Mouse (Mus musculus) cortical plate, adult 2 months (tissue): ENCODE measurements around the gene Olfr1465. TPM values are rescaled to one million over a fixed set of nuclear protein-coding genes. Genes with fewer than 3 reads are reported as not detected.

Experiments
- H3K27ac ChIP-seq: fragments of 200-500 bp; 2 replicates; pipeline ENCODE4 v1.5.1; 2012; ENCODE audit warnings: low read length, control low read depth, inconsistent platforms; ENCODE audit not compliant: insufficient read depth
- H3K4me1 ChIP-seq: fragments of 200-500 bp; 2 replicates; pipeline ENCODE4 v1.6.1; 2011; ENCODE audit warnings: low read length; ENCODE audit not compliant: control insufficient read depth, insufficient read depth
- H3K4me3 ChIP-seq: fragments of 200-500 bp; 2 replicates; pipeline ENCODE4 v1.5.1; 2011; ENCODE audit warnings: mild to moderate bottlenecking, low read length, control low read depth; ENCODE audit not compliant: insufficient read depth
- CTCF ChIP-seq: fragments of 200-500 bp; IDR thresholded peaks from 2 replicates; pipeline ENCODE4 v1.5.1; 2011; ENCODE audit warnings: mild to moderate bottlenecking, control low read depth, low read length; ENCODE audit not compliant: insufficient read depth; ENCODE audit errors: extremely low read depth
- POLR2A ChIP-seq: fragments of 200-500 bp; IDR thresholded peaks from 2 replicates; pipeline ENCODE4 v1.6.1; 2011; ENCODE audit warnings: mild to moderate bottlenecking, low read length, control low read depth; ENCODE audit not compliant: insufficient read depth; ENCODE audit errors: extremely low read depth
- polyA plus RNA-seq: library from polyadenylated mRNA; depleted of rRNA; stranded (reverse); fragments of >200 nt; gene quantifications from 2 replicates; pipeline ENCODE4 v1.2.3, GENCODE M21; 2012; rRNA removed

Gene Olfr1465
- not detected in 2 replicates for polyA plus RNA-seq

- TF ChIP-seq POLR2A (no peak), CTCF (no peak)
- Histone ChIP-seq H3K4me1 (no peaks in the 10 kb centered on the region), H3K27ac (no peak within 1 kb of the TSS), H3K4me3 (no peak within 1 kb of the TSS)
Measured at GRCm38 (mm10) chr19:13315441-13315840, at the start of gene Olfr1465. Olfr1465 (minus strand) TSS chr19:13315541.

GRCm38 (mm10) chr19:13361936-13362335 lies 46.6 kb upstream of the Olfr1465 start, which contains the start of gene Olfr1467:
Olfr1467 (plus strand) TSS chr19:13362236.
- H3K27ac ChIP-seq, result no peak within 1 kb of the TSS
- no peaks in the 10 kb centered on the region for H3K4me1 ChIP-seq
- TF ChIP-seq CTCF (no peak), POLR2A (no peak)
- no peak within 1 kb of the TSS for H3K4me3 ChIP-seq

GRCm38 (mm10) chr19:13338562-13338961 lies 23.2 kb upstream of the Olfr1465 start, which contains the start of gene Olfr1466:
Olfr1466 (plus strand) TSS chr19:13338862.
- H3K4me1 ChIP-seq, result no peaks in the 10 kb centered on the region
- H3K27ac ChIP-seq, result no peak within 1 kb of the TSS
- no peak within 1 kb of the TSS for H3K4me3 ChIP-seq
- no peak for TF ChIP-seq POLR2A
- TF ChIP-seq CTCF, result no peak

Other genes with a start within 250 kb of the Olfr1465 start
- gene Olfr1457, start 217.7 kb downstream of the Olfr1465 start, polyA plus RNA-seq, result not detected in 2 replicates
- gene Olfr1458, start 208.8 kb downstream of the Olfr1465 start, polyA plus RNA-seq, result not detected in 2 replicates
- not detected in 2 replicates for gene Olfr1459, start 166.0 kb downstream of the Olfr1465 start, polyA plus RNA-seq
- not detected in 2 replicates for gene Olfr1461, start 152.5 kb downstream of the Olfr1465 start, polyA plus RNA-seq
- not detected in 2 replicates for gene Olfr1462, start 129.8 kb downstream of the Olfr1465 start, polyA plus RNA-seq
- not detected in 2 replicates for gene Olfr1463, start 84.2 kb downstream of the Olfr1465 start, polyA plus RNA-seq
- not detected in 2 replicates for gene Olfr1466, start 23.3 kb upstream of the Olfr1465 start, polyA plus RNA-seq
- not detected in 2 replicates for gene Olfr1467, start 46.7 kb upstream of the Olfr1465 start, polyA plus RNA-seq
- gene Olfr1469, start 92.3 kb upstream of the Olfr1465 start, polyA plus RNA-seq, result not detected in 2 replicates
- not detected in 2 replicates for gene Olfr1471, start 127.9 kb upstream of the Olfr1465 start, polyA plus RNA-seq
- not detected in 2 replicates for gene Olfr1472, start 140.5 kb upstream of the Olfr1465 start, polyA plus RNA-seq
- not detected in 2 replicates for gene Olfr1474, start 154.0 kb upstream of the Olfr1465 start, polyA plus RNA-seq
- gene Olfr1475, start 164.7 kb upstream of the Olfr1465 start, polyA plus RNA-seq, result not detected in 2 replicates
- not detected in 2 replicates for gene Olfr1477, start 185.0 kb upstream of the Olfr1465 start, polyA plus RNA-seq
- not detected in 2 replicates for gene Olfr1480, start 212.4 kb upstream of the Olfr1465 start, polyA plus RNA-seq